ENCODE assay signal across 14 mouse cellular contexts in the genomic region with DNA sequence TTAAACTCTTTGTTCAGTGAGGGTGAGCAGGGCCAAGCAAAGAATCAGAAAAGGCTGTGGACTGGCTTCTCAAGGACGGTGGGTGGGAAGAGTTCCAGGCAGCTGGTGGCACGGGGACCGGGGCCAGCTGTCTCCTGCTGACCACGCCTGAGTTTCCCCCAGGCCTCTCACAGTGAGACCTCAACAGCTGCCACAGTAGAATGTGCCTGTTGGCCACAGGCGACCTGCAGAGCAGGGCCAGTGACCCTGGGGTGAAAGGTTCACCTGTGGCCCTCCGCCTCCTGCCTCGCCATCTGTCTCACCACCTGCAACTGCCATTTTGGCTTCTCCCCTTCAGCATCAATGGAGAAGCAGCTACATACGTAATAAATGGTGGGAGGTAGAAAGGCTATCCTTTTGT. TPM values are rescaled to one million over a fixed set of nuclear protein-coding genes. Genes with fewer than 3 reads are reported as not detected.
DNase-seq lines count a peak whose midpoint lies in the region; ATAC-seq and TF ChIP-seq lines count a peak whose summit lies in the region.
"Had no signal": no experiment of that assay in that cellular context is flagged by ENCODE, and none has a peak within 500 bp of the region (broad histone marks: within the 10 kb centered on the region; RNA-seq: fewer than 3 reads in every experiment).

No protein-coding gene starts in this region.

- 49% methylated on average over 8 of the region's 8 CpGs for WGBS in forebrain, embryonic 10.5 days
- 60% methylated on average over 8 of the region's 8 CpGs for WGBS in forebrain, embryonic 16.5 days
- 30% methylated on average over 8 of the region's 8 CpGs for WGBS in hindbrain, postnatal 0 days
- 56% methylated on average over 8 of the region's 8 CpGs for WGBS in heart, embryonic 10.5 days

- no peaks in the 10 kb centered on the region for H3K9me3 ChIP-seq in forebrain, embryonic 10.5 days
- H3K9me3 ChIP-seq in forebrain, embryonic 16.5 days (ENCODE audit: control insufficient read depth, low read length): no peaks in the 10 kb centered on the region
- H3K9me3 ChIP-seq in hindbrain, postnatal 0 days (ENCODE audit: low read length): no peaks in the 10 kb centered on the region
- no peaks in the 10 kb centered on the region for H3K9me3 ChIP-seq in heart, embryonic 10.5 days
- H3K9me3 ChIP-seq: forebrain, embryonic 13.5 days; limb, embryonic 15.5 days; midbrain, embryonic 12.5 days had no signal

- no peak overlapping the region for H3ac ChIP-seq in C2C12 (ENCODE audit: control insufficient read depth, insufficient read length, low read depth)

- no peaks in the 10 kb centered on the region for H3K36me3 ChIP-seq in forebrain, embryonic 10.5 days (replicated peaks)
- H3K36me3 ChIP-seq in forebrain, embryonic 16.5 days (ENCODE audit: control insufficient read depth, insufficient read depth): no peaks in the 10 kb centered on the region
- no peaks in the 10 kb centered on the region for H3K36me3 ChIP-seq in C2C12 (ENCODE audit: control insufficient read depth, insufficient read depth)
- no peaks in the 10 kb centered on the region for H3K36me3 ChIP-seq in hindbrain, postnatal 0 days (ENCODE audit: insufficient read depth, low read length)
- no peaks in the 10 kb centered on the region for H3K36me3 ChIP-seq in heart, embryonic 10.5 days
- H3K36me3 ChIP-seq: limb, embryonic 15.5 days; midbrain, embryonic 12.5 days had no signal

- no peaks in the 10 kb centered on the region for H3K27me3 ChIP-seq in forebrain, embryonic 10.5 days (ENCODE audit: poor library complexity, severe bottlenecking)
- H3K27me3 ChIP-seq in forebrain, embryonic 16.5 days (replicated peaks; ENCODE audit: control insufficient read depth, insufficient read depth, low read length): no peaks in the 10 kb centered on the region
- H3K27me3 ChIP-seq in C2C12 (ENCODE audit: control insufficient read depth, insufficient read depth, insufficient read length): peaks cover 70% of the 10 kb centered on the region
- no peaks in the 10 kb centered on the region for H3K27me3 ChIP-seq in hindbrain, postnatal 0 days (ENCODE audit: insufficient read depth, low read length)
- peaks cover 16% of the 10 kb centered on the region for H3K27me3 ChIP-seq in heart, embryonic 10.5 days (ENCODE audit: insufficient read depth, poor library complexity, severe bottlenecking)
- H3K27me3 ChIP-seq: forebrain, embryonic 13.5 days; midbrain, embryonic 12.5 days had no signal

- no peak for TF ChIP-seq CTCF in C2C12 (IDR thresholded peaks at IDR 0.05; ENCODE audit: control insufficient read depth, insufficient read depth, insufficient read length)
- TF ChIP-seq CTCF in hindbrain, postnatal 0 days (IDR thresholded peaks at IDR 0.05; ENCODE audit: low read depth): no peak
- no peak for TF ChIP-seq CTCF in layer of hippocampus, adult 2 months (conservative IDR thresholded peaks at IDR 0.05)

- no peak for DNase-seq in forebrain, embryonic 10.5 days (ENCODE audit: extremely low spot score, low spot score)
- DNase-seq in cerebellum, adult 9-10 months: peak; percentile 78
- DNase-seq in hindbrain, postnatal 0 days (ENCODE audit: low spot score): peak; percentile 29
- no peak for DNase-seq in spleen, adult 18-20 months
- DNase-seq in layer of hippocampus, adult 2 months (ENCODE audit: low spot score in 2 of 2): no peak
- no peak for DNase-seq in heart, embryonic 10.5 days (ENCODE audit: low spot score)
- DNase-seq: gastrocnemius, postnatal 25 days; kidney, adult 11 months had no signal

- H3K9ac ChIP-seq in forebrain, embryonic 16.5 days (replicated peaks; ENCODE audit: low read depth, low read length): no peak overlapping the region
- H3K9ac ChIP-seq in hindbrain, postnatal 0 days (replicated peaks; ENCODE audit: low read length): no peak overlapping the region; the same call in 1 of the 2 replicates
- H3K9ac ChIP-seq: forebrain, embryonic 13.5 days; limb, embryonic 15.5 days; midbrain, embryonic 12.5 days had no signal

- peaks cover 44% of the 10 kb centered on the region for H3K4me1 ChIP-seq in forebrain, embryonic 10.5 days
- H3K4me1 ChIP-seq in forebrain, embryonic 16.5 days (replicated peaks; ENCODE audit: control insufficient read depth, insufficient read depth, low read length): peaks cover 3% of the 10 kb centered on the region; the same call in 1 of the 2 replicates
- peaks cover 7% of the 10 kb centered on the region; the same call in 1 of the 2 replicates for H3K4me1 ChIP-seq in hindbrain, postnatal 0 days (ENCODE audit: insufficient read depth, low read length)
- H3K4me1 ChIP-seq in heart, embryonic 10.5 days: no peaks in the 10 kb centered on the region; the same call in 1 of the 2 replicates

- H3K4me3 ChIP-seq in forebrain, embryonic 10.5 days: no peak overlapping the region
- no peak overlapping the region for H3K4me3 ChIP-seq in forebrain, embryonic 16.5 days (replicated peaks; ENCODE audit: low read length)
- H3K4me3 ChIP-seq in C2C12 (ENCODE audit: insufficient read depth, poor library complexity, severe bottlenecking): no peak overlapping the region
- H3K4me3 ChIP-seq in hindbrain, postnatal 0 days (ENCODE audit: low read length): no peak overlapping the region
- no peak overlapping the region for H3K4me3 ChIP-seq in layer of hippocampus, adult 2 months
- H3K4me3 ChIP-seq in heart, embryonic 10.5 days: no peak overlapping the region
- H3K4me3 ChIP-seq: forebrain, embryonic 13.5 days; limb, embryonic 15.5 days; midbrain, embryonic 12.5 days had no signal

- ATAC-seq in forebrain, embryonic 16.5 days: no peak
- ATAC-seq in hindbrain, postnatal 0 days: no peak
- ATAC-seq: CD4-positive, CD25-positive, alpha-beta regulatory T cell, adult 4 months; forebrain, embryonic 13.5 days had no signal

- H3K79me3 ChIP-seq in C2C12 (ENCODE audit: low read depth): no peaks in the 10 kb centered on the region

- peak overlapping the region; percentile 59; the same call in 1 of the 2 replicates for H3K27ac ChIP-seq in forebrain, embryonic 10.5 days
- H3K27ac ChIP-seq in forebrain, embryonic 16.5 days (ENCODE audit: low read length): no peak overlapping the region
- H3K27ac ChIP-seq in hindbrain, postnatal 0 days: no peak overlapping the region
- H3K27ac ChIP-seq in layer of hippocampus, adult 2 months: no peak overlapping the region
- no peak overlapping the region for H3K27ac ChIP-seq in heart, embryonic 10.5 days
- H3K27ac ChIP-seq: forebrain, embryonic 13.5 days; limb, embryonic 15.5 days; midbrain, embryonic 12.5 days had no signal

- H3K79me2 ChIP-seq in C2C12 (ENCODE audit: control insufficient read depth, insufficient read depth): no peaks in the 10 kb centered on the region

- H3K4me2 ChIP-seq in forebrain, embryonic 16.5 days (ENCODE audit: low read length): no peak overlapping the region
- no peak overlapping the region for H3K4me2 ChIP-seq in hindbrain, postnatal 0 days (ENCODE audit: low read depth, low read length)
- H3K4me2 ChIP-seq: forebrain, embryonic 13.5 days; limb, embryonic 15.5 days; midbrain, embryonic 12.5 days had no signal

TF ChIP-seq in C2C12, 6 proteins besides CTCF, POLR2A, EP300 and RAD21:
- TF ChIP-seq MAX (IDR thresholded peaks at IDR 0.05) (no peak), MYOD1 (IDR thresholded peaks at IDR 0.05; ENCODE audit: control insufficient read depth, insufficient read length, low read depth) (peak; percentile 51)

RNA-seq across cellular contexts. Expression of a gene that starts 35.1 kb away (rescaled TPM):
- 18.0 and 24.2 TPM in 2 replicates for polyA plus RNA-seq in forebrain, embryonic 10.5 days (2016; fragmentation: Nextera tagmentation; extraction: Ambion mirVana)
- polyA plus RNA-seq in forebrain, embryonic 16.5 days (2015; fragmentation: Nextera tagmentation; extraction: Ambion mirVana): 3.5 and 4.6 TPM in 2 replicates
- 0.19 TPM for polyA plus RNA-seq in C2C12 (2012; fragmentation: generic; extraction: Trizol)
- 12.1 and 20.1 TPM in 2 replicates for total RNA-seq in hindbrain, postnatal 0 days (2014; rRNA removed)
- polyA plus RNA-seq in hindbrain, postnatal 0 days (2015; fragmentation: Nextera tagmentation; extraction: Ambion mirVana): 9.9 and 10.0 TPM in 2 replicates
- 1 to 10 TPM; 2.0 to 2.9 TPM for total RNA-seq in layer of hippocampus, adult 2 months (2021)
- polyA plus RNA-seq in heart, embryonic 10.5 days (2016; fragmentation: Nextera tagmentation; extraction: Ambion mirVana): 0.34 and 1.7 TPM in 2 replicates

Comparison
In these comparisons a context has a peak if more than half of its experiments do, and no peak if none do; other contexts are left out.
1. DNase-seq: peak in cerebellum, adult 9-10 months (single experiment) and hindbrain, postnatal 0 days (single experiment); none in forebrain, embryonic 10.5 days (single experiment), spleen, adult 18-20 months (0 of 2), layer of hippocampus, adult 2 months (0 of 2) and heart, embryonic 10.5 days (single experiment).